Mouse (Mus musculus): ENCODE measurements around the gene Aldh16a1. TPM values are rescaled to one million over a fixed set of nuclear protein-coding genes. Genes with fewer than 3 reads are reported as not detected.

Aldh16a1 gene
- polyA plus RNA-seq, 1 experiment from 2014 or later = 28.7 TPM

DNA sequence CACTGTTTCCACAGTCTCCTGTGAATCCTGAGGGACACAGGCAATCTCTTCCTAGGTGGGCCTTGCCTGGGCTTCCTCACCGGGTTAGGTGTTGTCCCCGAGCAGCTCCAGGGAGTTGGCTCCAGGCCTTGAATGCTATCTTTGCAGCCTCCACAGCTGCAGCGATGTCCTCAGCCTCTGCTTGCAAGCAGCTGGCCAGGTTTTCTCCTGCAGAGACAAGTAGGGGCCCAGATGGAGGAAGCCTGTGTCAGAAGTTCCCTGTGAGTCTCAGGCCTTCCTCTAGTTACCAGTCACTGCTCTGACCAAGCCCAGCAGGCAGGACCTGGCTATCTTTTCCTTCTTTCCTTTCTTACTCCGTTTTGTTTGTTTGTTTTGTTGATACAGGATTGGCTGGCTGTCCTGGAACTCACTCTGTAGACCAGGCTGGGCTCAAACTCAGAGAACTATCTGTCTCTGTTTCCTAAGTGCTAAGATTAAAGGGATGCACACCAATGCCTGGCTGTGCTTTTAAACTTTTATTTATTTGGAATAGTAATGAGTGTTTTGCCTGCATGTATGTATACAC lies 5.8 kb downstream of the Aldh16a1 start:
- WGBS (ENCODE audit: insufficient replicate concordance) = 39% methylated on average over 4 of the region's 4 CpGs
- Histone ChIP-seq H3K9me3 (replicated peaks; ENCODE audit: control insufficient read depth, low read length) (no peaks in the 10 kb centered on the region), H3K4me1 (ENCODE audit: control insufficient read depth, insufficient read depth, low read length) (peaks cover 3% of the 10 kb centered on the region; the same call in 1 of the 2 replicates), H3K27ac (ENCODE audit: low read depth, low read length) (0 out of 2 replicates have a peak overlapping the region, but pooled peaks have one; percentile 15), H3K27me3 (ENCODE audit: control insufficient read depth, insufficient read depth, low read length) (no peaks in the 10 kb centered on the region), H3K36me3 (ENCODE audit: control insufficient read depth, insufficient read depth, low read length) (peaks cover 3% of the 10 kb centered on the region), H3K4me3 (ENCODE audit: low read depth, low read length) (no peak overlapping the region), H3K9ac (ENCODE audit: low read depth, low read length) (0 out of 2 replicates have a peak overlapping the region, but pooled peaks have one; percentile 1), H3K4me2 (no peak overlapping the region)
- no peak for ATAC-seq (replicated peaks; ENCODE audit: insufficient number of reproducible peaks, low FRiP score, low TSS enrichment)

- Histone ChIP-seq H3K27me3 (ENCODE audit: control insufficient read depth, insufficient read depth, low read length) (no peaks in the 10 kb centered on the region), H3K9me3 (replicated peaks; ENCODE audit: control insufficient read depth, low read length) (no peaks in the 10 kb centered on the region), H3K9ac (ENCODE audit: low read depth, low read length) (no peak overlapping the region), H3K4me2 (no peak overlapping the region), H3K27ac (ENCODE audit: low read depth, low read length) (no peak overlapping the region), H3K36me3 (ENCODE audit: control insufficient read depth, insufficient read depth, low read length) (peaks cover 3% of the 10 kb centered on the region), H3K4me3 (ENCODE audit: low read depth, low read length) (no peak overlapping the region), H3K4me1 (ENCODE audit: control insufficient read depth, insufficient read depth, low read length) (peaks cover 3% of the 10 kb centered on the region; the same call in 1 of the 2 replicates)
- 79% methylated on average over 11 of the region's 11 CpGs for WGBS (ENCODE audit: insufficient replicate concordance)
- no peak for ATAC-seq (replicated peaks; ENCODE audit: insufficient number of reproducible peaks, low FRiP score, low TSS enrichment)
Measured at GRCm38 (mm10) chr7:45147899-45148298, 6.5 kb downstream of the Aldh16a1 start.

- H3K36me3 ChIP-seq (ENCODE audit: control insufficient read depth, insufficient read depth, low read length) = peaks cover 3% of the 10 kb centered on the region
- 90% methylated on average over 11 of the region's 11 CpGs for WGBS (ENCODE audit: insufficient replicate concordance)
Measured at GRCm38 (mm10) chr7:45147267-45147666, 7.1 kb downstream of the Aldh16a1 start.

GRCm38 (mm10) chr7:45145460-45145859 lies 8.9 kb downstream of the Aldh16a1 start:
- peaks cover 3% of the 10 kb centered on the region for H3K36me3 ChIP-seq (ENCODE audit: control insufficient read depth, insufficient read depth, low read length)
- ATAC-seq (replicated peaks; ENCODE audit: insufficient number of reproducible peaks, low FRiP score, low TSS enrichment) = no peak
- 93% methylated on average over 8 of the region's 8 CpGs for WGBS (ENCODE audit: insufficient replicate concordance)

More at GRCm38 (mm10) chr7:45147267-45147666, 7.1 kb downstream of the Aldh16a1 start:
- ATAC-seq (replicated peaks; ENCODE audit: insufficient number of reproducible peaks, low FRiP score, low TSS enrichment) = no peak
- Histone ChIP-seq H3K4me3 (ENCODE audit: low read depth, low read length) (no peak overlapping the region), H3K27me3 (ENCODE audit: control insufficient read depth, insufficient read depth, low read length) (no peaks in the 10 kb centered on the region), H3K4me2 (no peak overlapping the region), H3K9me3 (replicated peaks; ENCODE audit: control insufficient read depth, low read length) (no peaks in the 10 kb centered on the region), H3K4me1 (ENCODE audit: control insufficient read depth, insufficient read depth, low read length) (peaks cover 3% of the 10 kb centered on the region; the same call in 1 of the 2 replicates), H3K27ac (ENCODE audit: low read depth, low read length) (no peak overlapping the region), H3K9ac (ENCODE audit: low read depth, low read length) (no peak overlapping the region)

GRCm38 (mm10) chr7:45144368-45145174 lies 9.8 kb downstream of the Aldh16a1 start:
- WGBS (ENCODE audit: insufficient replicate concordance) = 84% methylated on average over 13 of the region's 13 CpGs

More at GRCm38 (mm10) chr7:45145460-45145859, 8.9 kb downstream of the Aldh16a1 start:
- H3K4me2 ChIP-seq = no peak overlapping the region
- no peaks in the 10 kb centered on the region for H3K9me3 ChIP-seq (replicated peaks; ENCODE audit: control insufficient read depth, low read length)
- no peaks in the 10 kb centered on the region for H3K27me3 ChIP-seq (ENCODE audit: control insufficient read depth, insufficient read depth, low read length)
- no peak overlapping the region for H3K9ac ChIP-seq (ENCODE audit: low read depth, low read length)
- H3K4me1 ChIP-seq (ENCODE audit: control insufficient read depth, insufficient read depth, low read length) = peaks cover under 1% of the 10 kb centered on the region; the same call in 1 of the 2 replicates
- no peak overlapping the region for H3K27ac ChIP-seq (ENCODE audit: low read depth, low read length)
- no peak overlapping the region for H3K4me3 ChIP-seq (ENCODE audit: low read depth, low read length)

GRCm38 (mm10) chr7:45141914-45142313 lies 12.5 kb downstream of the Aldh16a1 start:
- H3K4me1 ChIP-seq (ENCODE audit: control insufficient read depth, insufficient read depth, low read length) = peaks cover 8% of the 10 kb centered on the region; the same call in 1 of the 2 replicates
- H3K9ac ChIP-seq (ENCODE audit: low read depth, low read length) = no peak overlapping the region
- H3K4me3 ChIP-seq (ENCODE audit: low read depth, low read length) = no peak overlapping the region
- WGBS (ENCODE audit: insufficient replicate concordance) = 87% methylated on average over 5 of the region's 5 CpGs
- H3K36me3 ChIP-seq (ENCODE audit: control insufficient read depth, insufficient read depth, low read length) = peaks cover 3% of the 10 kb centered on the region
- ATAC-seq (replicated peaks; ENCODE audit: insufficient number of reproducible peaks, low FRiP score, low TSS enrichment) = no peak
- H3K9me3 ChIP-seq (replicated peaks; ENCODE audit: control insufficient read depth, low read length) = no peaks in the 10 kb centered on the region
- H3K4me2 ChIP-seq = no peak overlapping the region
- no peak overlapping the region for H3K27ac ChIP-seq (ENCODE audit: low read depth, low read length)
- no peaks in the 10 kb centered on the region for H3K27me3 ChIP-seq (ENCODE audit: control insufficient read depth, insufficient read depth, low read length)

More at GRCm38 (mm10) chr7:45144368-45145174, 9.8 kb downstream of the Aldh16a1 start:
- ATAC-seq (replicated peaks; ENCODE audit: insufficient number of reproducible peaks, low FRiP score, low TSS enrichment) = no peak
- Histone ChIP-seq H3K27ac (ENCODE audit: low read depth, low read length) (no peak overlapping the region), H3K36me3 (ENCODE audit: control insufficient read depth, insufficient read depth, low read length) (peaks cover 3% of the 10 kb centered on the region), H3K9ac (ENCODE audit: low read depth, low read length) (no peak overlapping the region), H3K27me3 (ENCODE audit: control insufficient read depth, insufficient read depth, low read length) (no peaks in the 10 kb centered on the region), H3K4me3 (ENCODE audit: low read depth, low read length) (no peak overlapping the region), H3K4me2 (no peak overlapping the region), H3K4me1 (ENCODE audit: control insufficient read depth, insufficient read depth, low read length) (0 out of 2 replicates have a peak, but pooled peaks cover 2% of the 10 kb centered on the region), H3K9me3 (replicated peaks; ENCODE audit: control insufficient read depth, low read length) (no peaks in the 10 kb centered on the region)

- H3K36me3 ChIP-seq (ENCODE audit: control insufficient read depth, insufficient read depth, low read length) = peaks cover 3% of the 10 kb centered on the region
- no peaks in the 10 kb centered on the region for H3K27me3 ChIP-seq (ENCODE audit: control insufficient read depth, insufficient read depth, low read length)
- ATAC-seq (replicated peaks; ENCODE audit: insufficient number of reproducible peaks, low FRiP score, low TSS enrichment) = no peak
- 87% methylated on average over 3 of the region's 3 CpGs for WGBS (ENCODE audit: insufficient replicate concordance)
- H3K9me3 ChIP-seq (replicated peaks; ENCODE audit: control insufficient read depth, low read length) = no peaks in the 10 kb centered on the region
- H3K4me3 ChIP-seq (ENCODE audit: low read depth, low read length) = no peak overlapping the region
- peaks cover 8% of the 10 kb centered on the region; the same call in 1 of the 2 replicates for H3K4me1 ChIP-seq (ENCODE audit: control insufficient read depth, insufficient read depth, low read length)
- H3K9ac ChIP-seq (ENCODE audit: low read depth, low read length) = no peak overlapping the region
- H3K4me2 ChIP-seq = no peak overlapping the region
- H3K27ac ChIP-seq (ENCODE audit: low read depth, low read length) = no peak overlapping the region
Measured at GRCm38 (mm10) chr7:45141319-45141718, 13.1 kb downstream of the Aldh16a1 start.

DNA sequence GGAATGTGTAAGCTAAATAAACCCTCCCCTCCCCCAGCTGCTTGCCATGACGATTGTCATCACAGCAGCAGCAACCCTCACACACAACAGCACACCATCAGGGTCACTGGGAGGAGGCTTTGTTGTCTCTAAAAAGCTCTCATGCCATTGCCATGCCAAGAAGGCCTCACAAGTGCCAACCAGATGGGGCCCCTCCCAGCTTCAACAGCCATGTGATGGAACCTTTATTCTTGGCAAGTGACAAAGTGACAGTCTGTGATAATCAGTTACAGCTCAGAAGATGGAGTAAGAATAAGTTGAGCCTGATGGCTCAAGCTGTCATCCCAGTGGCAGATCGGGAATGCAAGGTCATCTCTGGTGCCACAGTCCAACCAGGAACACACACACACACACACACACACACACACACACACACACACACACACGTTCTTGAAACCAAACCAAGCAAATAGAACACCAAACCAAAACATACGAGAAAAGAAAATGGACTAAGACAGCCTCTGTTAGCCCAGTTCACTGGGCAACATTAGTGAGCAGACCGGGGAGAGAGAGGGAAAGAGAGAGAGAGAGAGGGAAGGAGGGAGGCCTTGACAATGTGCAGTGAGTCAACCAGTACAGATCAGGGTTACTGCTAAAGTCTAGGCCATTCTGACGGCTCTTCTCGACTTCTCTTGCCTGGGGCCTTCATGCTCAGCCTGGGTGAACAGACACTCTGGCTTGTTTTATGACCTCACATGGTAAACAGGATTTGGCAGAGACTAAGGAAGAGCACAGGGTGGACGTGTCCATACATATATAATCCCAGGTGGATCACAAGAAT lies 14.3 kb downstream of the Aldh16a1 start:
- 76% methylated on average over 8 of the region's 8 CpGs for WGBS (ENCODE audit: insufficient replicate concordance)
- H3K9ac ChIP-seq (ENCODE audit: low read depth, low read length) = no peak overlapping the region
- H3K4me2 ChIP-seq = no peak overlapping the region
- no peak overlapping the region for H3K27ac ChIP-seq (ENCODE audit: low read depth, low read length)
- no peak for ATAC-seq (replicated peaks; ENCODE audit: insufficient number of reproducible peaks, low FRiP score, low TSS enrichment)
- H3K4me1 ChIP-seq (ENCODE audit: control insufficient read depth, insufficient read depth, low read length) = peaks cover 8% of the 10 kb centered on the region
- H3K36me3 ChIP-seq (ENCODE audit: control insufficient read depth, insufficient read depth, low read length) = no peaks in the 10 kb centered on the region; the same call in none of the 2 replicates
- no peaks in the 10 kb centered on the region for H3K9me3 ChIP-seq (replicated peaks; ENCODE audit: control insufficient read depth, low read length)
- H3K27me3 ChIP-seq (ENCODE audit: control insufficient read depth, insufficient read depth, low read length) = peaks cover 4% of the 10 kb centered on the region; the same call in 1 of the 2 replicates
- no peak overlapping the region for H3K4me3 ChIP-seq (ENCODE audit: low read depth, low read length)

Measured in heart, embryonic 11.5 days (tissue).